Mouse (Mus musculus) limb, embryonic 15.5 days (tissue): ENCODE results near the gene Hoxd10. TPM values are rescaled to one million over a fixed set of nuclear protein-coding genes. Genes with fewer than 3 reads are reported as not detected.

Source experiments
- ATAC-seq: fragments of 200-750 bp; cut with Nextera tagmentation; 2 replicates; pipeline ENCODE4 v1.8.0; 2017; ENCODE audit warnings: low read depth, moderate TSS enrichment; ENCODE audit not compliant: insufficient number of reproducible peaks, low FRiP score, low TSS enrichment
- H3K27ac ChIP-seq: fragments of 300-500 bp; sonication (generic); 2 replicates; pipeline ENCODE4 v1.5.1; 2015; ENCODE audit warnings: moderate library complexity, mild to moderate bottlenecking, inconsistent platforms
- H3K27me3 ChIP-seq: fragments of 300-500 bp; sonication (generic); 2 replicates; pipeline ENCODE4 v1.6.1; 2015; ENCODE audit warnings: inconsistent platforms
- H3K36me3 ChIP-seq: fragments of 300-500 bp; sonication (generic); 2 replicates; pipeline ENCODE4 v1.6.1; 2015; ENCODE audit warnings: inconsistent platforms
- H3K4me1 ChIP-seq: fragments of 300-500 bp; sonication (generic); 2 replicates; pipeline ENCODE4 v1.6.1; 2015; ENCODE audit warnings: inconsistent platforms
- H3K4me2 ChIP-seq: fragments of 300-500 bp; sonication (generic); 2 replicates; pipeline ENCODE4 v1.6.1; 2015; ENCODE audit warnings: mild to moderate bottlenecking, inconsistent platforms
- H3K4me3 ChIP-seq: fragments of 300-500 bp; sonication (generic); 2 replicates; pipeline ENCODE4 v1.5.1; 2015; ENCODE audit warnings: mild to moderate bottlenecking, inconsistent platforms
- H3K9ac ChIP-seq: fragments of 300-500 bp; sonication (generic); 2 replicates; pipeline ENCODE4 v1.6.1; 2015; ENCODE audit warnings: inconsistent platforms
- H3K9me3 ChIP-seq: fragments of 300-500 bp; sonication (generic); 2 replicates; pipeline ENCODE4 v1.6.1; 2016; ENCODE audit warnings: inconsistent platforms
- WGBS: fragments of 180-500 bp; shearing (Covaris S2); methylation state at CpG from one replicate; pipeline ENCODE4 v1.1.7; 2015; 5-methylcytosine and 5-hydroxymethylcytosine counted together
- polyA plus RNA-seq: library from polyadenylated mRNA; unstranded; fragments of >200 nt; fragmentation: Nextera tagmentation; extraction: Ambion mirVana; gene quantifications from 2 replicates; pipeline ENCODE4 v1.2.1, GENCODE M21; 2015

The Hoxd10 gene
- polyA plus RNA-seq, 1 experiment from 2014 or later, result 14.5 TPM

DNA sequence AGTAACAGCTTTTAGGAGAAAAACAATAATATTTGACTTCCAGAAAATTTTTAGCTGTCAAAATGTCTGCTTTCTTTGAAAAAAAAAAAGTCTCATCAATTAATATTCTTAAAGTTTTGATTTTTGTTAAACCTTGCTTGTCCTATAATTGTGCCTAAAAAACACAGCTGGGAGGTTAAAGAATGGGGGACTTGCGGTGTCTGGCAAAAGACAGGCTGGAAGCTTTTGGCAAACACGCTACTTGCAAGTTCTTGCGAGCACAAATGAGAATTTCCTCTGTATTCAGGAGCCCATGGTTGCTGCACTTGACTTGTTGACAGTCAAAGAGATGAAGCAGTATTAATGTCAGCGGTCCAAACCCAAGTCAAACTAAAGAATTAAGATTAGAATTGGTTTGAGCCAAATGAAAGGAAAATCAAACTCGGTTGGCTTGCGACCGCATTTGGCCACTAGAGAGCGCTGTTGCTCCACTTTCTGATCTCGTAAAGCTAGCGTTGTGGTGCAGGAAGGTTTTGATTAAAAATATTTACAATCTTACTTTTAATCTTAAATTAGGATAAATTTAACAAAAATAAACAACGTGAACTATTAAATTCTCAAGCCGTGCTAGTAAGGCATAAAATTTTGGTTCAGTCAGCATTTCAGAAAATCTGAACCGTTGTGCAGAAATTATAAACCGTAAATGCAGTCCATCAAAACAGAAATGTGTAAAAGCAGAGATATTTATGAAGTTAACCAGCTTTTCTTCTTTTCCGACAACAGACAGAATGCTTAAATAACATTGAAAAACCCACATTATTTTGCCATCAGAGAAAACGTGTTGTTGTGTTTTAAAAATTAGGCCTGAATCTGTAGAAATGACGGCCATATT, 10.5 kb downstream of the Hoxd10 start:
- Histone ChIP-seq H3K4me2 (no peak overlapping the region), H3K27me3 (peaks cover 83% of the 10 kb centered on the region), H3K9me3 (no peaks in the 10 kb centered on the region), H3K4me3 (no peak overlapping the region), H3K36me3 (peaks cover 4% of the 10 kb centered on the region; the same call in 1 of the 2 replicates), H3K9ac (no peak overlapping the region), H3K4me1 (peaks cover 53% of the 10 kb centered on the region), H3K27ac (no peak overlapping the region)
- no peak for ATAC-seq
- WGBS, result 12% methylated on average over 17 of the region's 17 CpGs

DNA sequence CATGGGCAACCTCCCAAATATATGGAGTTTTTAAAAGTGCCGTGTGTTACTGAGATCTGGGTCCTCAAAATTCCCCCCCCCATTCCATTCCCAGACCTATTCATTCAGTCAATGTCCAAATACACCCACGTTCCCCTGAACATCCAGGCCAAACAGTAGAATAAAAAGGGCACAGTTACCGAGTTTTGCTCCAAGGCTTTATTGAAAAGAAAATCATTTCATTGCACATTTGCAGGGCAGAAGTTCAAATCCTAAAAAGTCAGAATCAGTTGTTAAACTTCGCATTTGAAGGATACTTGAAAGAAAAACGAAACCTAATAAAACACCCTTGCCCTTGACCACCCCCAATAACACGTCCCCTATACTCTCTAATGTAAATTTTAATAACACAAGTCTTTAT, 11.1 kb downstream of the Hoxd10 start:
- Histone ChIP-seq H3K4me3 (no peak overlapping the region), H3K9ac (no peak overlapping the region), H3K36me3 (peaks cover 4% of the 10 kb centered on the region; the same call in 1 of the 2 replicates), H3K27me3 (peaks cover 84% of the 10 kb centered on the region), H3K9me3 (no peaks in the 10 kb centered on the region), H3K4me2 (no peak overlapping the region), H3K4me1 (peaks cover 49% of the 10 kb centered on the region), H3K27ac (no peak overlapping the region)
- WGBS, result 32% methylated on average over 6 of the region's 6 CpGs
- no peak for ATAC-seq

DNA sequence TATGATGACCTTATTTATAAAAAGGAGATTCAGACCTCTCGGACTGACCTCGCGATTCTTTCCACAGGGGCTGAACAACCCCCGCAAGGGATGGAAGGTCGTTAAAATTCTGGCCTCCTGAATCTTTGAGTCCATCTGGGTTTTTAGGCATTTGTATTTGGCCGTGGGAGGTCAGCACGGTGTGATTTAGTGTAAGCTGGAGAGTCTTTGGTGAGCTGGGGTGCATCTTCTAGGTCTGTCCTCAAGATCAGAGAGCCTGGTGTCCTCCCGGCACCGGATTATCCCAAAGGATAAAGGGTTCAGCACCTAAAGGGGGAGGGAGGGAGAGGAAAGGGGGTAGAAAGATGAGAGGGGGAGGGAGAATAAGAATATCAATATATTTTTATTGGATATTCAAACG, 11.6 kb downstream of the Hoxd10 start:
- 22% methylated on average over 10 of the region's 10 CpGs for WGBS
- Histone ChIP-seq H3K27me3 (peaks cover 84% of the 10 kb centered on the region), H3K27ac (no peak overlapping the region), H3K36me3 (peaks cover 4% of the 10 kb centered on the region; the same call in 1 of the 2 replicates), H3K4me3 (no peak overlapping the region), H3K4me1 (peaks cover 44% of the 10 kb centered on the region), H3K9ac (no peak overlapping the region), H3K9me3 (no peaks in the 10 kb centered on the region), H3K4me2 (no peak overlapping the region)
- ATAC-seq, result no peak

DNA sequence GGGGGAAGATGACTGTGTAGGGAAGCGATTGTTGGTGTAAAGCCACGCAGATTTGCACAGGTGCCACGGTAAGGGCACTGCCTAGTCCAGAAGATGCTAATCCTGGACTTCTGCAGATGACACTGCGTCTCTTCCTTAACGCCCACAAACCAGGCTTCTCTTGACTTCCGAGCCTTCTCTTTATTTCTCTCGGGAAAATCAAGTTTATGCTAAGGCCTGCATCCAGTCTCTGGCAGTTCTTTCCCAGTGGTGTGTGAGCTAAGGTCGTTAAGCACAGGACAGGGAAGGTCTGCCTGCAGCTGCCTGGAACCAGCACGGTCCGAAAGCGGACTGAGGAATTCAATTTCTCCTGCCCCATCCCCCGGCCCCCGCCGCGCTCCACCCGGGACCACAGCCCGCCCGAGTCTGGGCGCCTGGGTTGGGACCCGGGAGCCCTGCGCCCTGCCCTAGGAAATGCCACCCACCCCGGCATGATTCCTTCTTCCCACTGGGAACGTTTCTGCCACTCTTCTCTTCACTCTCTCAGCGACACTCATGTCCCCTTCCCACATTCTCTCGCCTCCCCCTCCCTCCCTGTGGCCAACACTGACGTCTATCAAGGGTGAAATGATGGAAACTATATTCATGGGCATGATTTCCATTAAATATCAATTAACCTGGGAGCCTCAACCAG, 12.1 kb downstream of the Hoxd10 start:
- Histone ChIP-seq H3K9me3 (no peaks in the 10 kb centered on the region), H3K36me3 (peaks cover 4% of the 10 kb centered on the region; the same call in 1 of the 2 replicates), H3K4me2 (peak overlapping the region; percentile 90; the same call in 1 of the 2 replicates), H3K27ac (peak overlapping the region; percentile 83; the same call in 1 of the 2 replicates), H3K4me1 (peaks cover 39% of the 10 kb centered on the region), H3K27me3 (peaks cover 88% of the 10 kb centered on the region), H3K9ac (no peak overlapping the region), H3K4me3 (peak overlapping the region; percentile 61)
- WGBS, result 10% methylated on average over 26 of the region's 26 CpGs
- peak; percentile 15; the same call in 1 of the 2 replicates for ATAC-seq

DNA sequence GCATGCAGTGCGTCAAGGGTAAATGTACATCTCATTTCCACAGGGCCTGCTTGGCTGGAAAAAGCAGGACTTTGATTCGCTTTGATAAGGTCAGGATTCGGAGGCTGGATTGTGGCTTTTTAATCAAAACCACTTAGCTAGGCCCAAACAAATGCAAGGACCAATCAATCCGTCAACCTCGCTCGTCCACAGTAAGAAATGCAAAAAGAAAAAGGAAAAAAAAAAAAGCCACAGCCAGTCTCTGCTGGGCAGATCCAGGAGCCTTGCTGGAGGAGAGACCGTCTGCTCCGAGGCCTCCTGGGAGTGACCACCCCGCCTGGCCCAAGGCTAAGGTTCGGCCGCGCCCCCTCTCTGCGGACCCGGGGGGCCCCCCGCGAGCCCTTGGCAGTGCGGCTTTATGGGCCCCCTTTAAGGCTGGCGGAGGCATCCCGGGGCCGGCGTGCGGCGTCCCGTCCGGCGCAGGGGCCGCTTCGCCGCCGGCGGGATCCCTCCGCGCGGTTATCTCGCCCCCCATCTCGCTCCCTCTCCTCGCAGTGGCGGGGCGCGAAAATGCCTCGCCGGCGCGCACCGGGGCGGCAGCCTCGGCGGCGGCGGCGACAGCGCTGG, 12.8 kb downstream of the Hoxd10 start, which contains the start of gene Hoxd8:
Hoxd8 (plus strand) TSS at position 223 of the 606 bp plus-strand sequence.
- H3K27me3 ChIP-seq, result peaks cover 88% of the 10 kb centered on the region
- H3K9ac ChIP-seq, result peak within 1 kb of the TSS; percentile 54
- H3K4me2 ChIP-seq, result peak within 1 kb of the TSS; percentile 90
- peak within 1 kb of the TSS; percentile 61 for H3K4me3 ChIP-seq
- WGBS, result 1% methylated on average over 42 of the region's 52 CpGs
- no peaks in the 10 kb centered on the region for H3K9me3 ChIP-seq
- no peak for ATAC-seq
- H3K27ac ChIP-seq, result peak within 1 kb of the TSS; percentile 83
- H3K4me1 ChIP-seq, result peaks cover 37% of the 10 kb centered on the region
- H3K36me3 ChIP-seq, result peaks cover 4% of the 10 kb centered on the region; the same call in 1 of the 2 replicates

DNA sequence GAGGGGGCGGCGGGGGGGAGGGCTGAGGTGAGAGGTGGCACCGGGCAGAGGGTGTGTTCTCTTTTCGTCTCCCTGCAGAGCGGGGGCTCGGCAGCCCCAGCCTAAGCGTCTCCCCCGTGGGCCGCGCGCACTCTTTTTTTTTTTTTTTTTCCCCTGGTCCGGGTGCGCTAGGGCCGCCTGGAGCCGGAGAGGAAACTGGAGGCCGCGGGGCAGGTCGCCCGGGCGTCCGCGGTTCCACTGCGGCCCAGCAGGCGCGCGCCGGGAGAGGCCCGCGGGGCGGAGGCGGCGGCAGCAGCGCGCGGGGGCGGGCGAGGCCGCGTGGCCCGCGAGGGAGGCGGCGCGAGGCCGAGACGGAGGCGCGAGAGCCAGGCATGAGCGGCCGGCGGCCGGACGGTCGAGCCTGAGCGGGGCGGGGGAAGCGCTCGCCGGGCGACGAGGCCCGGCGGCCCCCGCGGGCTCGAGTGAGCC, 13.3 kb downstream of the Hoxd10 start:
- Histone ChIP-seq H3K4me1 (peaks cover 33% of the 10 kb centered on the region), H3K36me3 (peaks cover 3% of the 10 kb centered on the region; the same call in 1 of the 2 replicates), H3K9me3 (no peaks in the 10 kb centered on the region), H3K4me2 (peak overlapping the region; percentile 90), H3K27ac (peak overlapping the region; percentile 83), H3K4me3 (peak overlapping the region; percentile 61), H3K27me3 (peaks cover 88% of the 10 kb centered on the region), H3K9ac (peak overlapping the region; percentile 54)
- WGBS, result 0% methylated on average over 17 of the region's 66 CpGs
- no peak; the same call in 1 of the 2 replicates for ATAC-seq

DNA sequence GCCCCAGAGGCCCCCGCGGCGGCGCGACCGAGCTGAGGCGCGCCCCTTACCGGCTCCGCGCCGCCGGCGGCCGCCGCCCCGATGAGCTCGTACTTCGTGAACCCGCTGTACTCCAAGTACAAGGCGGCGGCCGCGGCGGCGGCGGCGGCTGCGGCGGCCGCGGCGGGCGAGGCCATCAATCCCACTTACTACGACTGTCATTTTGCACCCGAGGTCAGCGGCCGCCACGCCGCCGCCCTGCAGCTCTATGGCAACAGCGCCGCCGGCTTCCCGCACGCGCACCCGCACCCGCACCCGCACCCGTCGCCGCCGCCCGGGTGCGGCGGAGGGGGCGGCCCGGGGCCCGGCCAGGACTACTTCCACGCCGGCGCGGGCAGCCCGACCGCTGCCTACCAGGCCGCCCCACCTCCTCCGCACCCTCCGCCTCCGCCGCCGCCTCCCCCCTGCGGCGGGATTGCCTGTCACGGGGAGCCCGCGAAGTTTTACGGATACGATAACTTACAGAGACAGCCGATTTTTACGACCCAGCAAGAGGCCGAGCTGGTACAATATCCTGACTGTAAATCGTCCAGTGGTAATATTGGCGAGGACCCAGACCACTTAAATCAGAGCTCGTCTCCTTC, 13.9 kb downstream of the Hoxd10 start:
- Histone ChIP-seq H3K9me3 (no peaks in the 10 kb centered on the region), H3K27me3 (peaks cover 88% of the 10 kb centered on the region), H3K4me2 (peak overlapping the region; percentile 90), H3K4me1 (peaks cover 27% of the 10 kb centered on the region), H3K9ac (peak overlapping the region; percentile 54), H3K27ac (peak overlapping the region; percentile 83), H3K36me3 (no peaks in the 10 kb centered on the region), H3K4me3 (peak overlapping the region; percentile 61)
- ATAC-seq, result no peak
- under 1% methylated on average over 80 of the region's 85 CpGs for WGBS

DNA sequence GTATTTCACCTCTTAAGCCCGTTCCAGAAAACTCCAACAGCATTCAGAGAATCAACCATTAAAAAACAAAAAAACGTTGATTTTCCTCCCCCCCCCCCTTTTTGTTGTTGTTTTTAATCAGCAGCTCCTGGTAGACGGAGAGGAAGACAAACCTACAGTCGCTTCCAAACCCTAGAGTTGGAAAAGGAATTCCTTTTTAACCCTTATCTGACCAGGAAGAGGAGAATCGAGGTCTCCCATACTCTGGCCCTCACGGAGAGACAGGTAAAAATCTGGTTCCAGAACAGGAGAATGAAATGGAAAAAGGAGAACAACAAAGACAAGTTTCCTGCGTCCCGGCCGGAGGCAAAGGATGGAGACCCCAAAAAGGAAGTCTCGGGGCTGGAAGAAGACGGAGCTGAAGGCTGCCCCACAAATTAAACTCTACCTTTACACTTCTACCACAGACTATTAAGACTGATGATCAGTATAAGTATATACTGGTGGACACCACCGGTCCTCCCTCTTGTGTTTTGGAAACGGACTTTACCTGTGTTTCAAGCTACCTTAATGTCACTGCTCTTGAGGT, 14.8 kb downstream of the Hoxd10 start:
- Histone ChIP-seq H3K9me3 (no peaks in the 10 kb centered on the region), H3K36me3 (no peaks in the 10 kb centered on the region), H3K9ac (no peak overlapping the region), H3K4me3 (peak overlapping the region; percentile 61), H3K4me1 (peaks cover 24% of the 10 kb centered on the region), H3K27me3 (peaks cover 86% of the 10 kb centered on the region), H3K4me2 (peak overlapping the region; percentile 90; the same call in 1 of the 2 replicates), H3K27ac (no peak overlapping the region)
- 7% methylated on average over 13 of the region's 13 CpGs for WGBS
- no peak for ATAC-seq

DNA sequence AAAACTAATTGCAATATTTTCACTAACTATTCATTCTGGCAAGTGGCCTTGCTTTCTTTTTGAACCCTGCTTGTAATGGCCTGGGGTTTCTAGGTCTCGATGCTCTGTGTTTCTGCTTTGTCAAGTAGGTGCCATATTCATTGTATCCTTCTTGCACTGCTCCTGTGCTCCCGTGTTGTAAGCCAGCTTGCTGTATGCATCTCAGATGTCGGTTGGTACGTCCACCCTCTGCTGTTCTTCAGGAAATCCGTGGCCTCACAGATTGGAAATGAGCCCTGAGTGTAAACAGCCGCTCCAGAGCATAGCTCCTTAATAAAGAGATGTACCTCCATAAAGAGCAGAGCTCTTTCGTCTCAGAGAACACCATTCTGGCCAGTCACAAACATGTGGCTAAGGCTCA, 15.9 kb downstream of the Hoxd10 start:
- H3K27me3 ChIP-seq, result peaks cover 94% of the 10 kb centered on the region
- no peak overlapping the region for H3K9ac ChIP-seq
- no peak overlapping the region for H3K27ac ChIP-seq
- H3K4me1 ChIP-seq, result peaks cover 33% of the 10 kb centered on the region
- no peak overlapping the region for H3K4me2 ChIP-seq
- H3K4me3 ChIP-seq, result 0 out of 2 replicates have a peak overlapping the region, but pooled peaks have one; percentile 4
- no peaks in the 10 kb centered on the region for H3K36me3 ChIP-seq
- no peak for ATAC-seq
- no peaks in the 10 kb centered on the region for H3K9me3 ChIP-seq
- WGBS, result 36% methylated on average over 7 of the region's 7 CpGs

DNA sequence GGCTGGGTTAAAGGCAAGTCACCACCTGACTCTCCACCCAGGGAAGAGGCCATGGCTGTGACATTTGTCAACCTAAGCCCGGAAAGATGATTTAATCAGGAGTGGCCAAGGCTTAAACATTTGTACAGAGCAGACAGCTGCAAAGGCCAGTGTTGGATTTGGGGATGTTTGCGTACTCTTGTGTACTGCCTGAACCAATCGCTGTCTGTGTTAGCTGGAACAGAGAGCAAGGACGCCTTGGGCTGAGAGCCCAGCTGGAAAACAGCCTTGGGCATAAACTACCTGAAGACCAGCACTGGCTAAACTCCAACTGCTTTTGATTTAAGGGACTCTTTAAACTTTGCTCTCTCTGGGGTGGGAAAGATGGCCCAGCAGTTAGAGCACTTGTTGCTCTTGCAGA, 17.0 kb downstream of the Hoxd10 start:
- ATAC-seq, result no peak
- H3K9me3 ChIP-seq, result no peaks in the 10 kb centered on the region
- no peaks in the 10 kb centered on the region for H3K36me3 ChIP-seq
- H3K4me2 ChIP-seq, result no peak overlapping the region
- WGBS, result 27% methylated on average over 4 of the region's 4 CpGs
- peaks cover 96% of the 10 kb centered on the region for H3K27me3 ChIP-seq
- no peak overlapping the region for H3K9ac ChIP-seq
- H3K4me3 ChIP-seq, result no peak overlapping the region
- no peak overlapping the region for H3K27ac ChIP-seq
- peaks cover 32% of the 10 kb centered on the region for H3K4me1 ChIP-seq
